Mouse (Mus musculus): ENCODE measurements around the gene D630039A03Rik. TPM values are rescaled to one million over a fixed set of nuclear protein-coding genes. Genes with fewer than 3 reads are reported as not detected.

Gene D630039A03Rik
- polyA plus RNA-seq, 2 experiments = 0.17 to 0.36 TPM

DNA sequence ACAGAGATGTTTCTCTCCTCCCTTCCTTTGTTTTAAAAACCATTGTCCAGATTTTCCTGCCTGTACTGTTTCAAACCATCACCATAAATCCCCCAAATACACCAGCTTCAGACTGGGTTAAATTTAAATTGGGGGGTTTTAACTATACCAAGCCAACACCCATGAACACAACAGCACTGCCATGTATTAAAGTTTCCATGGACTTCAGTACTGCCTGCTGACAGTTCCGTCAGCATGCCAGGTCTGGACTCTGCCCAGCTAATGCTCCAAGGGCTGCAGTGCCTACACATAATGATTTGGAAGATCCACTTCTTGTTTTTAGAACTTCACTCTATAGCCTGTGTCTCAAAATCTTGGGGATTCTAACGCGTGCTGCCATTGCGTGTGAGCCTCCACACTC, 31.4 kb upstream of the D630039A03Rik start:
- no peaks in the 10 kb centered on the region for H3K4me1 ChIP-seq (ENCODE audit: control insufficient read depth, insufficient read depth, low read length)
- H3K4me3 ChIP-seq (replicated peaks; ENCODE audit: low read length) = no peak overlapping the region
- H3K36me3 ChIP-seq (ENCODE audit: control insufficient read depth, insufficient read depth, low read length) = peaks cover 89% of the 10 kb centered on the region
- H3K9ac ChIP-seq (ENCODE audit: low read depth, low read length, severe bottlenecking) = 0 out of 2 replicates have a peak overlapping the region, but pooled peaks have one; percentile 0
- WGBS = 90% methylated on average over 4 of the region's 4 CpGs
- no peaks in the 10 kb centered on the region for H3K27me3 ChIP-seq (ENCODE audit: control insufficient read depth, insufficient read depth, low read length)
- DNase-seq (ENCODE audit: low spot score) = no peak
- no peak overlapping the region for H3K4me2 ChIP-seq (replicated peaks; ENCODE audit: low read depth, low read length, severe bottlenecking)
- no peak overlapping the region for H3K27ac ChIP-seq (replicated peaks; ENCODE audit: low read depth, low read length)
- 0 out of 2 replicates have a peak, but pooled peaks cover 9% of the 10 kb centered on the region for H3K9me3 ChIP-seq (ENCODE audit: control insufficient read depth, low read length)
- TF ChIP-seq POLR2A (IDR thresholded peaks at IDR 0.05; ENCODE audit: borderline replicate concordance, extremely low read depth, insufficient read depth, insufficient read length) = no peak
- no peak for ATAC-seq (ENCODE audit: low FRiP score, low read depth)

- Histone ChIP-seq H3K27me3 (ENCODE audit: control insufficient read depth, insufficient read depth, low read length) (no peaks in the 10 kb centered on the region), H3K36me3 (ENCODE audit: control insufficient read depth, insufficient read depth, low read length) (peaks cover 88% of the 10 kb centered on the region), H3K9ac (ENCODE audit: low read depth, low read length, severe bottlenecking) (no peak overlapping the region), H3K9me3 (ENCODE audit: control insufficient read depth, low read length) (0 out of 2 replicates have a peak, but pooled peaks cover 9% of the 10 kb centered on the region), H3K4me3 (replicated peaks; ENCODE audit: low read length) (no peak overlapping the region), H3K4me2 (replicated peaks; ENCODE audit: low read depth, low read length, severe bottlenecking) (no peak overlapping the region), H3K27ac (replicated peaks; ENCODE audit: low read depth, low read length) (no peak overlapping the region), H3K4me1 (ENCODE audit: control insufficient read depth, insufficient read depth, low read length) (no peaks in the 10 kb centered on the region)
- no peak for DNase-seq (ENCODE audit: low spot score)
- no peak for TF ChIP-seq POLR2A (IDR thresholded peaks at IDR 0.05; ENCODE audit: borderline replicate concordance, extremely low read depth, insufficient read depth, insufficient read length)
- WGBS = 72% methylated on average over 10 of the region's 10 CpGs
- ATAC-seq (ENCODE audit: low FRiP score, low read depth) = no peak
Observed at GRCm38 (mm10) chr4:57947036-57947435, 30.9 kb upstream of the D630039A03Rik start.

DNA sequence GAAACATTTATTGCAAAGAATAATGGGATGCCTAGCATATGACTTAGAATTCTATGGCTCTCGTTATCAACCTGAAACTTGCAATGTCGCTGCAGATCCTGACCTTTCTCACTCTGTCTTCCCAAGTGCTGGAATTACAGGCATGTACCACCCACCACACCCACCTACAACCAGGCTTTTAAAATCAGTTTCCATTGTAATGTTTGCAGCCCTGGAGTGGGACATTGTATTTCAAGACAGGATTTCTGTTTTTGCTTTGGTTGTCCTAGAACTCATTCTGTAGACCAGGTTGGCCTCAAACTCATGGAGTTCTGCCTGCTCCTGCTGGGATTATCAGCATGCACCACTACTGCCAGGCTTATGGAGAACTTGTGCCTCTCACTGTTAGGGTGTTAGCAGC, 26.8 kb upstream of the D630039A03Rik start:
- H3K4me3 ChIP-seq (replicated peaks; ENCODE audit: low read length) = no peak overlapping the region
- H3K9ac ChIP-seq (ENCODE audit: low read depth, low read length, severe bottlenecking) = no peak overlapping the region
- no peaks in the 10 kb centered on the region for H3K9me3 ChIP-seq (ENCODE audit: control insufficient read depth, low read length)
- no peaks in the 10 kb centered on the region for H3K27me3 ChIP-seq (ENCODE audit: control insufficient read depth, insufficient read depth, low read length)
- ATAC-seq (ENCODE audit: low FRiP score, low read depth) (no peak), DNase-seq (ENCODE audit: low spot score) (no peak)
- WGBS = 91% methylated on average over 2 of the region's 2 CpGs
- H3K4me1 ChIP-seq (ENCODE audit: control insufficient read depth, insufficient read depth, low read length) = no peaks in the 10 kb centered on the region
- no peak for TF ChIP-seq POLR2A (IDR thresholded peaks at IDR 0.05; ENCODE audit: borderline replicate concordance, extremely low read depth, insufficient read depth, insufficient read length)
- H3K27ac ChIP-seq (replicated peaks; ENCODE audit: low read depth, low read length) = no peak overlapping the region
- H3K4me2 ChIP-seq (replicated peaks; ENCODE audit: low read depth, low read length, severe bottlenecking) = no peak overlapping the region
- H3K36me3 ChIP-seq (ENCODE audit: control insufficient read depth, insufficient read depth, low read length) = peaks cover 47% of the 10 kb centered on the region

- Histone ChIP-seq H3K4me1 (ENCODE audit: control insufficient read depth, insufficient read depth, low read length) (no peaks in the 10 kb centered on the region), H3K4me3 (replicated peaks; ENCODE audit: low read length) (no peak overlapping the region), H3K4me2 (replicated peaks; ENCODE audit: low read depth, low read length, severe bottlenecking) (no peak overlapping the region), H3K27me3 (ENCODE audit: control insufficient read depth, insufficient read depth, low read length) (no peaks in the 10 kb centered on the region), H3K27ac (replicated peaks; ENCODE audit: low read depth, low read length) (no peak overlapping the region), H3K36me3 (ENCODE audit: control insufficient read depth, insufficient read depth, low read length) (peaks cover 26% of the 10 kb centered on the region), H3K9ac (ENCODE audit: low read depth, low read length, severe bottlenecking) (no peak overlapping the region), H3K9me3 (ENCODE audit: control insufficient read depth, low read length) (no peaks in the 10 kb centered on the region)
- no peak for ATAC-seq (ENCODE audit: low FRiP score, low read depth)
- no peak for TF ChIP-seq POLR2A (IDR thresholded peaks at IDR 0.05; ENCODE audit: borderline replicate concordance, extremely low read depth, insufficient read depth, insufficient read length)
- no peak for DNase-seq (ENCODE audit: low spot score)
- 90% methylated on average over 4 of the region's 4 CpGs for WGBS
Observed at GRCm38 (mm10) chr4:57940631-57941030, 24.5 kb upstream of the D630039A03Rik start.

DNA sequence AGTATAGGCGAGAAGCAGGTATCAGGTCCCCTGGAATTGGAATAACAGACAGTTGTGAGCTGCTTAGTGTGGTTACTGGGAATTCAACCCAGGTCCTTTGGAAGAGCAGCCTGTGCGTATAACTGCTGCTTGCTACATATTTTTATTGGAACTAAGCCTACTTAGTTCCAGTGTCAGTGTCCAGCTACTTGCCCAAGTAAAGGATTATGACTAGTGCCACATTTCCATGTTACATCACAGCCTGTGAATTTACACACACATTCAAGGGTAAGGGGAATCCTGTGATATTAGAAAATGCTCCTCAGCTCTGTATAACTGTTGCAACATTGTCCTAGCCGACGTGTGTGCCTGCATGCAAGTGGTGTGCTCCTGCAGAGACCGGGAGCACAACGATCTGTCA, 21.2 kb upstream of the D630039A03Rik start:
- Histone ChIP-seq H3K27ac (replicated peaks; ENCODE audit: low read depth, low read length) (no peak overlapping the region), H3K36me3 (ENCODE audit: control insufficient read depth, insufficient read depth, low read length) (no peaks in the 10 kb centered on the region; the same call in 1 of the 2 replicates), H3K9me3 (ENCODE audit: control insufficient read depth, low read length) (no peaks in the 10 kb centered on the region), H3K4me2 (replicated peaks; ENCODE audit: low read depth, low read length, severe bottlenecking) (no peak overlapping the region), H3K4me3 (replicated peaks; ENCODE audit: low read length) (no peak overlapping the region), H3K27me3 (ENCODE audit: control insufficient read depth, insufficient read depth, low read length) (no peaks in the 10 kb centered on the region), H3K9ac (ENCODE audit: low read depth, low read length, severe bottlenecking) (no peak overlapping the region), H3K4me1 (ENCODE audit: control insufficient read depth, insufficient read depth, low read length) (no peaks in the 10 kb centered on the region)
- DNase-seq (ENCODE audit: low spot score) (no peak), ATAC-seq (ENCODE audit: low FRiP score, low read depth) (no peak)
- no peak for TF ChIP-seq POLR2A (IDR thresholded peaks at IDR 0.05; ENCODE audit: borderline replicate concordance, extremely low read depth, insufficient read depth, insufficient read length)
- 85% methylated on average over 6 of the region's 6 CpGs for WGBS

DNA sequence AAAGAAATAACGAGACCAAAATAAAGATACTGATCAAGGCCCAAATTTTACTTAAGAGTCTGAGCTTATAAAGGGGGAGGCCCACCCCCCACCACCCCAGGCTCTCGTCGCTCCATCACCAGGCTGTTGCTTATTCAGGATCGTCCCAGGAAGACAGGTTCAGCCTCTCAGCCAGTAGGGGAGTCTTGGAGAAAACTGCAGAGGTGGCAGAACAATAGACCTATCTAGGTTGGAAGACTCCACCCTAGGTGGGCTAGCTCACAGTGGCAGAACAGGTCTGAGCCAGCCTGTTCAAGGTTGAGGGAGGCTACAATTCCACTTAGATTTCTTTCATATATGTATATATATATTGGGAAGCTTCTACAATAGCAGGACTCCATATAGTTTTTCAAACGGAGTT, 18.1 kb upstream of the D630039A03Rik start:
- H3K4me1 ChIP-seq (ENCODE audit: control insufficient read depth, insufficient read depth, low read length) = no peaks in the 10 kb centered on the region
- no peak for TF ChIP-seq POLR2A (IDR thresholded peaks at IDR 0.05; ENCODE audit: borderline replicate concordance, extremely low read depth, insufficient read depth, insufficient read length)
- no peak overlapping the region for H3K27ac ChIP-seq (replicated peaks; ENCODE audit: low read depth, low read length)
- H3K4me3 ChIP-seq (replicated peaks; ENCODE audit: low read length) = no peak overlapping the region
- H3K27me3 ChIP-seq (ENCODE audit: control insufficient read depth, insufficient read depth, low read length) = no peaks in the 10 kb centered on the region
- no peak overlapping the region for H3K4me2 ChIP-seq (replicated peaks; ENCODE audit: low read depth, low read length, severe bottlenecking)
- ATAC-seq (ENCODE audit: low FRiP score, low read depth) (no peak), DNase-seq (ENCODE audit: low spot score) (no peak)
- no peaks in the 10 kb centered on the region for H3K36me3 ChIP-seq (ENCODE audit: control insufficient read depth, insufficient read depth, low read length)
- 72% methylated on average over 5 of the region's 5 CpGs for WGBS
- H3K9ac ChIP-seq (ENCODE audit: low read depth, low read length, severe bottlenecking) = no peak overlapping the region
- H3K9me3 ChIP-seq (ENCODE audit: control insufficient read depth, low read length) = no peaks in the 10 kb centered on the region

Measured in limb, embryonic 14.5 days (tissue).